Mouse (Mus musculus) intestine, embryonic 14.5 days (tissue): ENCODE results near the gene Cmtm4. TPM values are rescaled to one million over a fixed set of nuclear protein-coding genes. Genes with fewer than 3 reads are reported as not detected.

Experiments used
- ATAC-seq: fragments of 200-750 bp; cut with Nextera tagmentation; replicated peaks from 2 replicates; pipeline ENCODE4 v1.8.0; 2017; ENCODE audit warnings: low read depth, moderate number of reproducible peaks, moderate TSS enrichment, moderate library complexity; ENCODE audit not compliant: low FRiP score, low TSS enrichment
- DNase-seq: peaks from one replicate; pipeline ENCODE4 v3.0.0-alpha.2; 2018; ENCODE audit warnings: low spot score
- H3K27ac ChIP-seq: fragments of 300-500 bp; sonication (generic); 2 replicates; pipeline ENCODE4 v1.5.1; 2014; ENCODE audit warnings: low read depth, mild to moderate bottlenecking, control low read depth
- H3K27me3 ChIP-seq: fragments of 300-500 bp; sonication (generic); replicated peaks from 2 replicates; pipeline ENCODE4 v1.6.1; 2014; ENCODE audit warnings: low read length, control low read depth; ENCODE audit not compliant: control insufficient read depth, insufficient read depth
- H3K36me3 ChIP-seq: fragments of 300-500 bp; sonication (generic); 2 replicates; pipeline ENCODE4 v1.6.1; 2014; ENCODE audit warnings: low read length, control low read depth; ENCODE audit not compliant: control insufficient read depth, insufficient read depth
- H3K4me1 ChIP-seq: fragments of 300-500 bp; sonication (generic); replicated peaks from 2 replicates; pipeline ENCODE4 v1.6.1; 2014; ENCODE audit warnings: low read length, control low read depth, mixed read lengths; ENCODE audit not compliant: control insufficient read depth, insufficient read depth
- H3K4me2 ChIP-seq: fragments of 300-500 bp; sonication (generic); 2 replicates; pipeline ENCODE4 v1.6.1; 2014; ENCODE audit warnings: low read length
- H3K4me3 ChIP-seq: fragments of 300-500 bp; sonication (generic); 2 replicates; pipeline ENCODE4 v1.5.1; 2014; ENCODE audit warnings: low read depth, low read length, control low read depth, mixed read lengths
- H3K9ac ChIP-seq: fragments of 300-500 bp; sonication (generic); 2 replicates; pipeline ENCODE4 v1.6.1; 2014; ENCODE audit warnings: mild to moderate bottlenecking, low read length
- H3K9me3 ChIP-seq: fragments of 300-500 bp; sonication (generic); 2 replicates; pipeline ENCODE4 v1.6.1; 2016; ENCODE audit warnings: low read length, control low read depth; ENCODE audit not compliant: control insufficient read depth
- WGBS: fragments of 180-500 bp; shearing (Covaris S2); extraction: QIAGEN DNeasy Blood & Tissue Kit; methylation state at CpG from one replicate; pipeline ENCODE4 v1.1.7; 2014; 5-methylcytosine and 5-hydroxymethylcytosine counted together
- polyA plus RNA-seq: library from polyadenylated mRNA; unstranded; fragments of >200 nt; fragmentation: Nextera tagmentation; extraction: Ambion mirVana; gene quantifications from 2 replicates; pipeline ENCODE4 v1.2.1, GENCODE M21; 2014

Gene Cmtm4
- polyA plus RNA-seq, 1 experiment from 2014 or later = 7.5 TPM

DNA sequence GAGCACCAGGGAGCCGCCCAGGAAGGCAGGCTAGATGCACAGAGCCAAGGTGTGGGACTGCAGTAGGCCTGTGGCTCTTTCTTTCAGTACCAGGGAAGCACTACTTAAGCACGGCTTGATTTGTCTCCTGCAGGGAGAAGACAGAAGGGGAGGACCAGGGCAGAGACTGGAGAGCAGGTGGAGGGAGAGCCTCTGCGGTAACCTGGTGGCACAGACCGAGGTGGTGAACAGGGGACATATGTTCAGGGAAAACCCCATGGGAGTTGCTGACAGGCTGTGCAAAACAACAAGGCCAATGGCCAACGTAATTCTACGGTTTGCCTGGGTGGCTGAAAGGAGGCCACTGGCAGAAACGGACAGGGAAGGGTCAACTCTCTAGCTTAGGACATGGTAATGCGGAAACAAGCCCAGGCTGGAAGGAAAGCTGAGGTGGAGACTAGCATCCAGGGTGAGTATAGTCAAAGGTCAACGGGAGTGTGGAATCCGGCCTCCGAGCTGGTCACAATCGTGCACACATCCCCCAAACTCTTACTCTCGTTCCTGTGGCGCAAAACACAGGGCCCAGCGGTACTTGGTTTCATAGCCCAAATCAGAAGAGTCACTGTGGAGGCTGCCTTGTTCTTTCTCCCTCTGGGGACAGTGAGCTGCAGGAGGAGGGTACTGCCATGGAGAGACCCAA, 35.7 kb downstream of the Cmtm4 start:
- no peak overlapping the region for H3K27ac ChIP-seq
- DNase-seq (no peak), ATAC-seq (no peak)
- H3K4me2 ChIP-seq = no peak overlapping the region
- H3K4me3 ChIP-seq = no peak overlapping the region
- no peaks in the 10 kb centered on the region for H3K9me3 ChIP-seq
- 76% methylated on average over 15 of the region's 15 CpGs for WGBS
- H3K9ac ChIP-seq = no peak overlapping the region
- H3K27me3 ChIP-seq = no peaks in the 10 kb centered on the region
- peaks cover 19% of the 10 kb centered on the region for H3K36me3 ChIP-seq
- H3K4me1 ChIP-seq = no peaks in the 10 kb centered on the region

DNA sequence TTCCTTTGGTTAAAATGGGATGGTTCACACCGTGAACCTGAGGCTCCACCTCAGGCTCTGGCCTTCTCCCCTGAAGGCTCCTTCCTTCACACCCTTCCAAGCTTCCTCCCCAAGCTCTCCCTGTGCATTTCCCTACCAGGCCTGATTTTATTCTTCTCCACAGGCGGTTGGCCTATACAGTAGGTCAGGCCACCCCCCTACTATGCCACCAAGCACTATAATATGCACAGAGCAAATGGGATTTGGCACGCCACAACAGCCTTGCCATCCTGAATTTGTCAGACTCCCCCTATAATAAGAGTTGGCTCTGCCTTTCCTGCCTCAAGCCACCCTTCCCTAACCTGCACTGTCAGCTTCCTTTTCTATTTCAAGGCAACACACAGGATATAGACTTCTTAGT, 37.0 kb downstream of the Cmtm4 start:
- H3K4me2 ChIP-seq = no peak overlapping the region
- peaks cover 32% of the 10 kb centered on the region for H3K36me3 ChIP-seq
- H3K4me1 ChIP-seq = no peaks in the 10 kb centered on the region
- H3K9ac ChIP-seq = no peak overlapping the region
- no peaks in the 10 kb centered on the region for H3K9me3 ChIP-seq
- H3K27me3 ChIP-seq = no peaks in the 10 kb centered on the region
- no peak for ATAC-seq
- H3K27ac ChIP-seq = no peak overlapping the region
- WGBS = 79% methylated on average over 3 of the region's 3 CpGs
- DNase-seq = no peak
- no peak overlapping the region for H3K4me3 ChIP-seq

DNA sequence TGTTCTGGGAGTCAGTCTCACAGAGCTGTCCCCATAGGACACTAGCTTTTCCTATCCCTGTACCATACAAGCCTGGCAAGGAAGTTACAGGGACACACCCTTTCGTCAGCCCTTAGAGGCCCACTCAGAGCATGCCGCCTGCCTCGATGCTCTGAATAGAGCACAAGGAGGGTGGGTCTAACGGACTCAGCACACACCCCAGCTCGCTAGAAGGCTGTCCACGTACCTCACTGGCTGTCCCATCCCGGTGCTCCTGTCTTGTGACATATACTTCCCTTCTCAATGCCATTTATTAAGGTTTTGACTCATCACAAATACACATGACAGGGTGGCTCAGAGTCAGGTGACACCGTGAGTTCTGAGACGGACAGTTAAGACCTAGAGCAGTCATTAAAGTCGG, 41.1 kb downstream of the Cmtm4 start:
- ATAC-seq = no peak
- Histone ChIP-seq H3K27ac (no peak overlapping the region), H3K4me3 (no peak overlapping the region), H3K9me3 (no peaks in the 10 kb centered on the region), H3K4me1 (no peaks in the 10 kb centered on the region), H3K9ac (no peak overlapping the region), H3K27me3 (no peaks in the 10 kb centered on the region), H3K36me3 (peaks cover 37% of the 10 kb centered on the region), H3K4me2 (no peak overlapping the region)
- no peak for DNase-seq
- 92% methylated on average over 10 of the region's 10 CpGs for WGBS

DNA sequence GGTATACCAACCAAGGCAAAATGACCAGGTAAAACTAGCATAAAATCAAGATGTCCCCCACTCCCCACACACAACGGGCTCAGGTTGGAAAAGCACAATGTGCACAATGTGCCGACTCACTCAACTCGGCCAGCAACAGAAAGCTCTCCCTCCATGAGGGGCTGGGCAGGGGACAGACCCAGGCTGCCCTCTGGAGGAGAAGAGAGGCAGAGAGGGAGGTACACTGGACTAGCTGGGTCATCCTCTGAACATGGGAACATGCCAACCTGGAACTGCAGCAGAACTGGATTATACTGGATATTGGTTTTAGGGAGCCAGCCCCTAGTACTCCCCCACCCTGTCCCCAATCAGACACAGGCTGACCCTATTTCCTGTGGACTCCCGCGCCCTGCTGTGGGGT, 42.4 kb downstream of the Cmtm4 start:
- H3K9me3 ChIP-seq = no peaks in the 10 kb centered on the region
- H3K36me3 ChIP-seq = peaks cover 43% of the 10 kb centered on the region
- no peak for DNase-seq
- H3K9ac ChIP-seq = no peak overlapping the region
- H3K27ac ChIP-seq = no peak overlapping the region
- no peak overlapping the region for H3K4me2 ChIP-seq
- no peak overlapping the region for H3K4me3 ChIP-seq
- WGBS = 68% methylated on average over 5 of the region's 5 CpGs
- no peaks in the 10 kb centered on the region for H3K4me1 ChIP-seq
- H3K27me3 ChIP-seq = no peaks in the 10 kb centered on the region
- no peak for ATAC-seq

DNA sequence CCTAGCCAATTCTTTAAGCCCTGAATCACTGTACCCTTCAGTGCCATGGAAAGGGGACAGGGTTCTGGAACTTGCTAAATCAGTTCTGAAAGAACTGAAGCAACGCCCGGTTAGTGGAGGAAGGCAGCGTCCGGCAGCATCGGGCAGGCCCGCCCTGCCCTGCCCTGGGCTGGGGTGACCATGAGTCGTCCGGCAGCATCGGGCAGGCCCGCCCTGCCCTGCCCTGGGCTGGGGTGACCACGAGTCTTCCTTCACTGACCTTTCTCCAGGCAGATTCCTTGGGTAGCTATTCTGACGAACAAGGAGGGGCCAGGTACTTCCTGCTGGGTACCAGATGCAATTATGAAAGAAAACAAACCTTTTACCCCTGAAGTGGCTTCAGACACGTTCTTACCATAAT, 45.6 kb downstream of the Cmtm4 start:
- Histone ChIP-seq H3K27me3 (no peaks in the 10 kb centered on the region), H3K4me1 (no peaks in the 10 kb centered on the region), H3K4me3 (no peak overlapping the region), H3K4me2 (no peak overlapping the region), H3K9ac (no peak overlapping the region), H3K27ac (no peak overlapping the region), H3K9me3 (no peaks in the 10 kb centered on the region), H3K36me3 (peaks cover 54% of the 10 kb centered on the region)
- no peak for ATAC-seq
- 82% methylated on average over 13 of the region's 13 CpGs for WGBS
- DNase-seq = no peak

DNA sequence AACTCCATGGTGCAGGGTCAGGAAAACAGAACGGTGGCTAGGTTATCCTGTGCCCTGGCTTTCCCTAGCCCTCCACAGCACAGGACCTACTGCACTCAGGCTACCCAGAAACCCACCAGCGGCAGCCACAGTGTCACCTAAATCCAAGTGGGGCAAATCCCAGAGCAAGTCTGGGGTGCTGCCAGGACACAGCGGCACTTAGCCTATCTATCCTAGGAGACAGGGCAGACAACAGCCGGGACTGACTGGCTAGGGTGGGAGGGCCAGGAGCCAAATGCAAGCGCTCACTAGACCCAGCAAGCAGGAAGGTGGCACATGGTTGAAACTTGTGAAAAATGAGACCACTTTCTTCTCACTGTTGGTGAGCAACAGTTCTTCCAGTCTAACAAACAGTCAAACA, 46.6 kb downstream of the Cmtm4 start:
- H3K9me3 ChIP-seq = no peaks in the 10 kb centered on the region
- WGBS = 79% methylated on average over 5 of the region's 5 CpGs
- ATAC-seq = no peak

DNA sequence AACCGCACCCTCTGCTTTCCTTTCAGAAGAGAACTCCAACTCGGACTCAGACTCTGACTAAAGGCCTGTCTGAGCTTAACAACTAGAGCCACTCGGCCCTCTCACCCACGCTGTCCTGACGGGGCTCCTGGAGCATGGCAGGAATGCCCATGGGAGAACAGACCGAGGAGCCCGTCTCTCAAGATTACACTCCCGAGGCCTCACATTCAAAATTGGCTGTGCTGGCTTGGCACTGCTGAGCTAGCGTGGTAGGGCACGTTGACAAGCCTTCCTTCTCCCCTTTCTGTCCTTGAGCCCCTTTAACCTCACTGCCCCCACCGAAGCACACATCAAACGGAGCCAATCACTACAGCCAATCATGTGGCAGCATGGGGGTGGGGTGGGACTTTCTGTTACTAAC, 48.9 kb downstream of the Cmtm4 start:
- H3K9me3 ChIP-seq = no peaks in the 10 kb centered on the region
- H3K4me1 ChIP-seq = peaks cover 8% of the 10 kb centered on the region
- 67% methylated on average over 12 of the region's 12 CpGs for WGBS
- DNase-seq (no peak), ATAC-seq (no peak)
- H3K4me3 ChIP-seq = no peak overlapping the region
- H3K36me3 ChIP-seq = peaks cover 56% of the 10 kb centered on the region
- no peak overlapping the region for H3K27ac ChIP-seq
- H3K4me2 ChIP-seq = no peak overlapping the region
- H3K9ac ChIP-seq = no peak overlapping the region
- no peaks in the 10 kb centered on the region for H3K27me3 ChIP-seq

More for the DNA sequence above, 46.6 kb downstream of the Cmtm4 start:
- Histone ChIP-seq H3K36me3 (peaks cover 54% of the 10 kb centered on the region), H3K27ac (no peak overlapping the region), H3K4me3 (no peak overlapping the region), H3K4me1 (peaks cover under 1% of the 10 kb centered on the region; the same call in 1 of the 2 replicates), H3K27me3 (no peaks in the 10 kb centered on the region), H3K4me2 (no peak overlapping the region), H3K9ac (no peak overlapping the region)
- DNase-seq = no peak

DNA sequence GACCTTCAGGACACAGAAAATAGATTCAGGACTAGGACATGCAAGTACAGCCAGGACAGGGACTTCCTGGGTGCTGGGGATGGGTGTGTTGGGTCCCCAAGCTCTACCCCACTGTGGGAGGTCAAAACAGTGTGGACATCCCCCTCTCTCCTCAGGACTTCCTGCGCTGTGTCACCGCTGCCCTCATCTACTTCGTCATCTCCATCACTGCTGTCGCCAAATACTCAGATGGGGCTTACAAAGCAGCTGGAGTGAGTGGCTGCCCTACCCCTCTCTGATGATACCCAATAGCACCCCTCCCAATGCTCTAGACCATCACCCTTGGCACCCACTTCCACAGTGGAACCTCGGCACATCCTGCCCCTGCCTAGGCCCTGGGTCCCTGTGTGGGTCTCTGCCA, 51.0 kb downstream of the Cmtm4 start:
- Histone ChIP-seq H3K36me3 (peaks cover 56% of the 10 kb centered on the region), H3K27ac (no peak overlapping the region), H3K4me1 (peaks cover 13% of the 10 kb centered on the region), H3K9ac (no peak overlapping the region), H3K4me3 (no peak overlapping the region), H3K9me3 (no peaks in the 10 kb centered on the region), H3K4me2 (no peak overlapping the region), H3K27me3 (no peaks in the 10 kb centered on the region)
- DNase-seq (no peak), ATAC-seq (no peak)
- WGBS = 88% methylated on average over 5 of the region's 5 CpGs

DNA sequence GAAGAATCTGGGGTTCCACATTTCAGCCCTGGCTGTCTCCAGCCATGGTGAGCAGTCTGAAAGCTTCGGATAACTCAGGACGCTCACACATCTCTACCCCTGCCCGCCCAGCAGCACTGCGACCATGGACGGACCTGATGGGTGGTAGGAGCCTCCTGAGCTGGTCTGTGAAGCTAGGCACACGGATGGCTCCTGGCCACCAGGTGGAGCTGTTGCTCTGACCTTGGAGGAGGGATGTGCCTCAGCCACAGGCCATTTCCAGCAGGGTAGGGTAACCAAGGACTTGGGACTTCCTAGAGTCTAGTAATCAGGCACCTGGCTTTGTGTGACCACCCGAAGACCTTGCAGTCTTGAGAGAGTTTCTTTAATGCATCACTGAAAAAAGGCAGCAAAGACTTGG, 51.6 kb downstream of the Cmtm4 start:
- H3K9ac ChIP-seq = no peak overlapping the region
- 12% methylated on average over 7 of the region's 7 CpGs for WGBS
- no peaks in the 10 kb centered on the region for H3K27me3 ChIP-seq
- DNase-seq = peak; percentile 93
- peak; percentile 22; the same call in 1 of the 2 replicates for ATAC-seq
- no peak overlapping the region for H3K4me3 ChIP-seq
- peaks cover 54% of the 10 kb centered on the region for H3K36me3 ChIP-seq
- H3K27ac ChIP-seq = no peak overlapping the region
- H3K4me2 ChIP-seq = no peak overlapping the region
- H3K4me1 ChIP-seq = peaks cover 19% of the 10 kb centered on the region
- H3K9me3 ChIP-seq = no peaks in the 10 kb centered on the region
